Mouse (Mus musculus): ENCODE data around the gene Gm21973.

- TF ChIP-seq ZNF384 (IDR thresholded peaks at IDR 0.05; ENCODE audit: low read depth, low read length) (no peak), CHD2 (IDR thresholded peaks at IDR 0.05; ENCODE audit: low read depth, low read length) (no peak), ZC3H11A (IDR thresholded peaks at IDR 0.05; ENCODE audit: borderline replicate concordance, low read depth, low read length) (no peak), MAFK (IDR thresholded peaks at IDR 0.05; ENCODE audit: insufficient read depth, low read depth, low read length) (no peak), HCFC1 (IDR thresholded peaks at IDR 0.05; ENCODE audit: borderline replicate concordance, insufficient read depth, low read length) (no peak)
These were observed 13.4 kb downstream of the Gm21973 start for GRCm38 (mm10) chr15:10338606-10339005.

Measured in ES-E14 (cell line).